Mouse (Mus musculus) CH12F3 (cell line): ENCODE data around the gene Glyr1.

Experiments used
- in situ Hi-C: fragments of 300-500 bp; cut with MboI; formaldehyde crosslinking; loops from 2 replicates; pipeline ENCODE4 v1.14.3; 2020; ENCODE audit warnings: low sequenced_read_pairs

Gene Glyr1

DNA sequence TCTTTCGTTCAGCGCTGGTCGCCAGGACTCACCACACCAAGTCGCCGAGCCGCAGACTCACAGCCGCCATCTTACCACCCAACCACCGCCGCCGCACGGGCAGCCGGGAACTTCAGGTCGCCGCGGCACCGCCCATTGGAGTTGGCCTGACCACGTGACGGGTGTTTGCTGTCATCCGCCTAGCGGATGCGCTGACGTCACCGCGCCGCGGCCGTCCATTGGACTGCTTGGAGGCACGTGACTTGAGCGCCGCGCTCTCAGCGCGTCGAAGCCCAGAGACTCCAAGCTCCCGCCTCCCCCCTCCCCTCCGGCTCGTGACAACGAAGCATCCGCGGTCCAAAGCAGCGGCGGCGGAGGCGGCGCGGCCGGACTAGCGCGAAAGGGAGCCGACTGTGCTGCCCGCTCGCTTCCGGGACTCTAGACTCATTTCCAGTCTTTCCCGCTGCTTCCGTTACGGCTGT is at the start of gene Glyr1, which contains the start of gene Ubn1:
TSS of gene Glyr1 (minus strand) at position 90 of the 461 bp plus-strand sequence.
TSS of gene Ubn1 (plus strand) at position 284 of the 461 bp plus-strand sequence.
- in situ Hi-C loops, result no loop called here

DNA sequence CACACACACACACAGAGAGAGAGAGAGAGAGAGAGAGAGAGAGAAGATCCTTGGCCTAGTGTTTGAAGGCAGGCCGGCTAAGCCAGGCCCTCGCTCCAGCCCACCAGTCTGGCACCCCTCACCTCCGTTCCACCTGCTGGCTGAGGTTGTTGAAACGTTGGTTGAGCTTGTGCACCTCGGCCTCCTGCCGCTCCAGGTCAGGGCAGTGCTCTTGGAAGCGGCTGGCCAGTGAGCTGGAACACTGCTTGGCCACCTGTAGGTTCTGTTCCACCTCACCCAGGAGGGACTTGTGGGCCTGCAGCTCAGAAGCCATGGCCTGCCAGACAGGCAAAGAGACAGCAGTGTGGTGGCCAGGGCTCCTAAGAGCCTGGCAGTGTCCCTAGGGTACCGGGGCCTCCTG is 46.8 kb upstream of the Glyr1 start:
- in situ Hi-C loops, result no loop called here

DNA sequence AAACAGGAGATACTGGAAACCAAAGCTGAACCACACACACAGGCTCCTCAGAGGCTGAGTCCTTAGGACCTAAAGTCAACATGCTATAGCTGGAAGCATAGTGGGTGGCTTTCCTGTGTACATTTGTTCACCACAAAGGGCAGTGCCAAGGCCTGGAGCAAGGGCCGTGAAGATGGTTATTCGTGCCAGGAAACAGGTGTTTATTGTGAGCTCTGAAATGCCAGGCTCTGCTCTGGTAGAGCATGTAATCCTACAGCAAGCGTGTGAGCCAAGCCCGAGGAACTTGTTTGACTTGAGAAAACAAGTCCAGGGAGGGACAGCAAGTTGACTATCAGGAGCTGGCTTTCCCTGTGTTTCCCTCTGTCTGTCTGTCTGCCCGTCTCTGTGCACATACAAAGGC is 43.6 kb upstream of the Glyr1 start:
- in situ Hi-C loops, result no loop called here

DNA sequence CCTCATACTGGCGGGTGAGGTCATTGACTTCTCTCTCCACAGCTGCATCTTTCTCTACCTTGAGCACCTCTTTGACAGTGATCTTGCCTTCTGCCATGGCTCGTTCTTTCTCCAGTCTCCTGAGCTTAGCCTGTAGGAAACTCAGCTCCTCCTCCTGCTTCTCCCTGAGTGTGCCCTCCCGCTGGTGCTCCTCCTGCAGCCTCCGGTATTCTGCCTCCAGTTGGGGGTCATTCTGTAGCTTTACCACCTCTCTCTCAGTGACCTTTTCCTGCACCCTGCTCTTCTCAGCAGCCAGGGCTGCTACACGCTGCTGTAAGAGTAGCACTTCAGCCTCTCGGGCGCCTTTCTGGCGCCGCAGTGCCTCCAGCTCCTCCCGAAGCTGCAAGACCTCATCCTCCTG is 39.4 kb upstream of the Glyr1 start:
- in situ Hi-C loops, result no loop called here

- in situ Hi-C loops, result no loop called here
Measured at GRCm38 (mm10) chr16:5086179-5086578, 36.5 kb upstream of the Glyr1 start.

DNA sequence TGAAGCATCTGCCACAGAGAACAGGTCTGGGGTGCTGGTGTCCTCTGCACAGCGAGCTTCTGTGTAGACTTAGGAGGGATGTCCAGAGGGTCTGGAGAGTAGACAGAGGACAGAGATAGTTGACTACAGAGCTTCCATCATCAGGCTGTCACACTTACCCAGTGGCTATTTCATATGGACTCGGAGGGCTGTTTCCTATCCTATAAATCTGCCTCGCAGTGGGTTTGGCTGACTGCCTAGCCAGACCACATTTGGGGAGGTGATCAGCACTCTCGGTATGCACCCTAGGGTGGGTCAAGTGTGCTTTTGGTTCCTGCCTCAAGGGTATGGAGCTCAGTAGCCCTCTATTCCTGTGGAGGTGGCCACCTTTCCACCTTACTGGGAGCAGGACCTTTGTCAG is 35.5 kb upstream of the Glyr1 start:
- in situ Hi-C loops, result no loop called here

GRCm38 (mm10) chr16:5074341-5074740 is 24.7 kb upstream of the Glyr1 start:
- in situ Hi-C loops, result no loop called here

DNA sequence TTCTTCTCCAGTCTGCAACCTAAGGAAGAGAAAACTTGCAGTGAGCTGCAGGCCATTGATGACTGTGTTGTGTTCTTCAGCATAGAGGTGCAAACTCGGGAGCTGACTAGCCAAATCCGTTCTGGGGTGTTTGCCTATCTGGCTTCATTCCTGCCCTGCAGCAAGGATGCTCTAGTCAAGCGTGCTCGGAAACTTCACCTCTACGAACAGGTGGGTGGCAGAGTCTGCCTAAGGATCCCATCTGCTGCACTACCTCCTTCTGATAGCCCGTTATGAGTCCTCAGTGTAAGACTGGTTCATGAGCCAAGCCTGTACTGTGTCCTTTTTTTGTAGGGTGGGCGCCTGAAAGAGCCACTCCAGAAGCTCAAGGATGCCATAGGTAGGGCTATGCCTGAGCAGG is 22.3 kb upstream of the Glyr1 start:
- in situ Hi-C loops, result no loop called here

- in situ Hi-C loops, result no loop called here
Measured at GRCm38 (mm10) chr16:5070321-5070720, 20.7 kb upstream of the Glyr1 start.

DNA sequence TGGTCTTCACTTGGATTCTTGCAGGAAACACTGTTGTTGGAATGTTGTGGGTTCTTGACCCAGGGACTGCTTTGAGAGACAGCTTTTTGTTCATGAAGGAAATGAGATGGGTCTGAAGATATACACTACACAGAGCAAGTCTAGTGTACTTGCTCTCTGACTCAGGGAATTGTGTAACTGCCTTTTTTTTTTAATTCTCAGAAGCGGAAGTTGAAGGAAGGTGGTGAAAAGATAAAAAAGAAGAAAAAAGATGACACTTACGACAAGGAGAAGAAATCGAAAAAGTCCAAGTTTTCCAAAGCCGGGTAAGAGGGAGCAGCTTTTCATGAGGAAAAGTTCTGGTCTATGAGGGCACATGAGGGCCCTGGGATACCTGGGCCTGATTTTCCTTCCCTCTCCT is 13.8 kb upstream of the Glyr1 start:
- in situ Hi-C loops, result no loop called here

GRCm38 (mm10) chr16:5058114-5058513 is 8.5 kb upstream of the Glyr1 start:
- in situ Hi-C loops, result no loop called here

DNA sequence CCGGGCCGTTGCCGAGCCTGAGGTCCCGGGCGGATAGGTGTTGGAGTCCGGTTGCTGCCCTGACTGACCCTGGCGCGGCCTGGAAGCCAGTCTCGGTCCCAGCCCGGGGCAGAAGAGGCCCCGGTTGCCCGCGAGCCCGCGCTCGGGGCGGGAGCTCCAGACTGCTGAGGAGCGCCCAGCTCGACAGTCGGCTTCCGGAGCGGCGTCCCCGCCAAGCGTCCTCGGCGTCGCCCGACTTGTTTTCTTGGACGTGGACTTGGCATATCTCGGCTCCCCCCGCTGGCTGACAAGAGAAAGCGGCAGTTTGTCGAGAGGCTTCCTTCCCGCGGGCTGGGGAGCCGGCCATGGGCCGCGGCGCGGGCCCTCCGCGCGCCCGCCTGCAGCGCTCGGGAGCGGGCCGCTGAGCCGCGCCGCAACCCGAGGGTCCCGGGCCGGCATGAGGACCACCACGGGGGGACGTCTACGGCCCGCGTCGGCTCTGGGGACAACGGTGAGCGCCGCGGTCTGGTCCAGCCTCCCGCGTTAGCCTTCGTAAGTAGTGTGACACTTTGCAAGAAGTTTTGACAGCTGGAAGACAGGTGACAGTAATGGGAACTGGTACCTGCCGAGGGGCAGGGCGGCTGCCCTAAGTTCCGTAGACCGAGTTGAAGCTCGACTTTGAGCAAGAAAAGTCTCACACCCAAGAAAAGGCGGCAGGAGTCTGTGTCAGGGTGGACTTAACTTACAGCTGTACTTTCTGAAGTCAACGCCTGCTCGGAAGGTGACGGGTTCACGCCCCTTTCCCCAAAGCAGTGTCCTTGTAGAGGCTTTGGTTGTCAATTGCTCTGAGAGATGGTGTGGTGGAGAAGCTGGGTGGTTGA is 818 bp upstream of the Glyr1 start:
- in situ Hi-C loops, result no loop called here

- in situ Hi-C loops, result no loop called here
Measured at GRCm38 (mm10) chr16:5049182-5049773, 385 bp downstream of the Glyr1 start.

- in situ Hi-C loops, result no loop called here
Measured at GRCm38 (mm10) chr16:5045322-5045721, 4.3 kb downstream of the Glyr1 start.

DNA sequence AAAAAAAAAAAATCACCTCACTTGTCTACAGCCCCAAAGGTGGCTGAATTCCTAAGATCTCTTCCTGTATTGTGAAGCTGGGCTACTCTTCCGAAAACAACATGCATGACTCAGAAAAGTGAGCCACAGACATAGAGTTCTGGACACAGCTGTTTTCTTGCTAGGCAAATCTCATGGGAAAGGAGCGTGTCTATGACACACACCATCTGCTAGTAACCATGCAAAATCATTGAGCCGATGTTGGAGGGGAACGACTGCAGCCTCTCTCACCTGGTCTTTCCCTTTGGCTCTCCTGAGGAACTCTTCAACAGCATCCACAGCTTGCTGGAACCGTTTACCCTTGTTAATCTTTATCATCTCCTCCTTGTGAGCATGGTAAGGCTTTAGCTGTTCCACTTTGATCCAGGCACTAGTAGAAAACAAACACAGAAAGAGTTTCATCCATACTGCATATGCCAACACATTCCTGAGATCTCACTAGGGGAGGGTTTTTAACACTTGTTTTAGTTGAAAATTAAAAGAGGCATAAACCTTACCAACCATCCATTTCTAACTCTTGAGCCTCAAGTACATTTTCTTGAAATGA is 12.9 kb downstream of the Glyr1 start:
- in situ Hi-C loops, result no loop called here

- in situ Hi-C loops, result no loop called here
Measured at GRCm38 (mm10) chr16:5035591-5035990, 14.1 kb downstream of the Glyr1 start.

DNA sequence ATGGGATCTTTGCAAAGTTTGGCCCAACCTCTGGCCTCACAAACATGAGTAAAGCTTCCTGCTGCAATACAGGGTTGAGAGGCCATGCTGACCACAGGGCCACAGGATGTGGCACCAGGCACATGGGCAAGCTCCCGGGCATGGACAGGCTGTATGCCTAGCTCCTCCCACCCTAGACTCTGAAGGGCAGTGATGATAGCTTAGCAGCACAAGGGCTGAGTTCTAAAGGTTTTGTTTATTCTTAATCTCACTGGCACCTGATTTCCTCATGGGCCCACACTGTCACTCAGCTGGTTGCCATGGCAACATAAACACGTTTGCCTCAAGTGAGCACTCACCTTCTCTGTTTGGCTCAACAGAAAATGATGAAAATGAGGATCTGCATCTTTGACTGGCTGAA is 19.8 kb downstream of the Glyr1 start:
- in situ Hi-C loops, result no loop called here

- in situ Hi-C loops, result no loop called here
Measured at GRCm38 (mm10) chr16:5024021-5024420, 25.6 kb downstream of the Glyr1 start.

DNA sequence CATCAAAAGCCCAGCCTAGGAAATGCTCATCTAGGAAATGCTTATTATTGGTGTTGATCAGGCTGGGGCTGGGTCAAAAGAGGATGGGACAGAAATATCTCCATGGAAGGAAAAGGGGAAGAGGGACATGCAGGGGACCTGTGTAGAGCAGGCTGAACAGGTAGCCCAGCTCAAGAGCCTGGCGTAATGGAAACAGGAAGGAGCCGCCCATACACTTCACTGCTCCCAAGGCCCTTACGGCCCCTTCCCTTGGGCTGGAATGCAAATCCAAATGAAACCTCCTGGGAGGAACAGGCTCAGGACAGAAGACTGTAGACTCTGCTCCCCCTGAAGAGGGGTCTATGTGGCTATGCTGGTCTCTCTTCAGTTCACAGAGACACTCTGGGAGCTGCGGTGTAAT is 35.1 kb downstream of the Glyr1 start:
- in situ Hi-C loops, result no loop called here

GRCm38 (mm10) chr16:5013054-5013838 is 36.4 kb downstream of the Glyr1 start, which contains the start of gene Rogdi:
TSS of gene Rogdi (minus strand) at chr16:5013553.
- in situ Hi-C loops, result no loop called here
